ENCODE assay signal across 8 mouse cellular contexts in the genomic region with DNA sequence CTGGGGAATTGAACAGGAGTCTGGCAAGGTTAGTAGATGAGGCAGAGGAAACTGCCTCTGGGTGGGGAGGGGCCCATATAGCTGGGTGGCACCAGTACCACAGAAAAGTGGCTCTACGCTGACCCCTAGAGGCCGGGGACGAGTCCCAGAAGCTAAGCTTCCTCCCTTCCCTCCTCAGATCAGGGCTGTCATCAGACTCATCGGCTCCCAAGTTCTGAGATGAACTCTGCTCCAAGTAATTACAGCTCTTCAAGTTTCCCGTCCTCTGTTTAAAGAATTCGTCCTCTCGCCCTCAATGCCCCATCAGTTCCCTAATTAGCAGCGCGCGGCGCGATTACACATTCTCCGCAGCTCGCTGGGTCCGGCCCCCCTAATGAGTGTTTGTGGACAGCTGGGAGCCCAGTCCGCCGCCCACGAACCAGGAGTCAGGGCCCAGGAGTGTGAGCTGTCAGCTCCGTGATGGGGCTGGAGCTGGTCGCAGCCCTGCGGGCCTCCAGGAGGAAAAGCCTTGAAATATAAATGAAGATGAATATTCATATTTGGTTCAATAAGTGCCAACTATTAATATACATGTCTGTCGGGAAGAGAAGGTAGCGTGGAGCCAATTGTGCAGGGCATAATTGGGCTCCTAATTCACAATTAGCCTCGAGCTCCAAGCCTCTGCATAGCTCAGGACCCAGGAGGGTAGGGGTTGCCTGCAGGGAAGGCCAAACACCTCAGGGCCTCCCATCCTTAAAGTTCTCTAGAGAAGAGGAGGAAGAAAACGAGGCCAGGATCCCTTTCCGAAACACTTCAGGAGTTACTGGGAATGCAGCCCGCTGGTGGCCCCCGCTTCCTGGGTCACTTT.
DNase-seq lines count a peak whose midpoint lies in the region; ATAC-seq and TF ChIP-seq lines count a peak whose summit lies in the region.

No protein-coding gene starts in this region.

- 5% methylated on average over 28 of the region's 28 CpGs for WGBS in forebrain, embryonic 15.5 days
- WGBS in hindbrain, embryonic 12.5 days: 17% methylated on average over 28 of the region's 28 CpGs

- H3K4me1 ChIP-seq in ES-E14 (ENCODE audit: control insufficient read depth in 2 of 2, insufficient read depth in 2 of 2, low read length in 2 of 2, poor library complexity in 1 of 2): no peaks in the 10 kb centered on the region
- H3K4me1 ChIP-seq in forebrain, embryonic 15.5 days: peaks cover 15% of the 10 kb centered on the region
- H3K4me1 ChIP-seq in hindbrain, embryonic 12.5 days: peaks cover 12% of the 10 kb centered on the region; the same call in 1 of the 2 replicates

- no peaks in the 10 kb centered on the region for H3K9me3 ChIP-seq in ES-E14 (ENCODE audit: control insufficient read depth, insufficient read depth, low read depth, low read length)
- H3K9me3 ChIP-seq in forebrain, embryonic 15.5 days: no peaks in the 10 kb centered on the region
- no peaks in the 10 kb centered on the region for H3K9me3 ChIP-seq in hindbrain, embryonic 12.5 days (replicated peaks)

- H3K9ac ChIP-seq in ES-E14 (ENCODE audit: insufficient read depth, low read depth, low read length, poor library complexity, severe bottlenecking): no peak overlapping the region
- no peak overlapping the region for H3K9ac ChIP-seq in forebrain, embryonic 15.5 days (replicated peaks)
- no peak overlapping the region for H3K9ac ChIP-seq in hindbrain, embryonic 12.5 days

- peak; percentile 68; the same call in 1 of the 2 replicates for ATAC-seq in cerebellum, adult (ENCODE audit: insufficient number of reproducible peaks, low FRiP score, low TSS enrichment)
- ATAC-seq in forebrain, embryonic 15.5 days (replicated peaks): peak; percentile 87
- peak; percentile 75 for ATAC-seq in hindbrain, embryonic 12.5 days (ENCODE audit: low FRiP score)

- H3K36me3 ChIP-seq in ES-E14 (ENCODE audit: control insufficient read depth, insufficient read depth, low read length, poor library complexity, severe bottlenecking): no peaks in the 10 kb centered on the region
- no peaks in the 10 kb centered on the region for H3K36me3 ChIP-seq in forebrain, embryonic 15.5 days
- H3K36me3 ChIP-seq in hindbrain, embryonic 12.5 days: no peaks in the 10 kb centered on the region

- H3K27ac ChIP-seq in ES-E14 (ENCODE audit: insufficient read depth, low read depth, low read length, poor library complexity, severe bottlenecking): no peak overlapping the region
- H3K27ac ChIP-seq in forebrain, embryonic 15.5 days (replicated peaks): peak overlapping the region; percentile 23
- no peak overlapping the region for H3K27ac ChIP-seq in hindbrain, embryonic 12.5 days

- H3K4me3 ChIP-seq in ES-E14 (ENCODE audit: insufficient read depth in 1 of 2, low read depth in 1 of 2, low read length in 2 of 2, poor library complexity in 1 of 2, severe bottlenecking in 1 of 2): peak overlapping the region in 1 of 2 experiments; percentile 42; a peak in 1 of 4 replicates
- H3K4me3 ChIP-seq in forebrain, embryonic 15.5 days: no peak overlapping the region
- no peak overlapping the region for H3K4me3 ChIP-seq in hindbrain, embryonic 12.5 days

- peak; percentile 67 for DNase-seq in ES-E14 (ENCODE audit: low read depth, low spot score)
- DNase-seq in layer of hippocampus, postnatal 10 days (ENCODE audit: low spot score in 2 of 2): peak; percentile 71 to 80
- peak; percentile 63 for DNase-seq in lung, postnatal 36 days
- peak; percentile 62 to 71 for DNase-seq in right cerebral cortex, adult 2 months (ENCODE audit: low spot score in 2 of 2)
- DNase-seq in urinary bladder, adult 2 months (ENCODE audit: low spot score): peak; percentile 44

- H3K27me3 ChIP-seq in forebrain, embryonic 15.5 days: peaks cover 3% of the 10 kb centered on the region; the same call in 1 of the 2 replicates
- no peaks in the 10 kb centered on the region for H3K27me3 ChIP-seq in hindbrain, embryonic 12.5 days

- in situ Hi-C loops in ES-E14 (cut with MboI; ENCODE audit: low sequenced_read_pairs in 2 of 2, unreplicated experiment in 2 of 2): no loop called here

- H3K4me2 ChIP-seq in forebrain, embryonic 15.5 days (replicated peaks): peak overlapping the region; percentile 34
- peak overlapping the region; percentile 41 for H3K4me2 ChIP-seq in hindbrain, embryonic 12.5 days (replicated peaks)

TF ChIP-seq in ES-E14, 5 proteins besides CTCF, POLR2A, EP300 and RAD21:
- peak; percentile 24; the same call in 1 of the 2 replicates for TF ChIP-seq ZC3H11A (IDR thresholded peaks at IDR 0.05; ENCODE audit: borderline replicate concordance, low read depth, low read length)
- TF ChIP-seq HCFC1 (IDR thresholded peaks at IDR 0.05; ENCODE audit: borderline replicate concordance, insufficient read depth, low read length): no peak
- TF ChIP-seq CHD2 (IDR thresholded peaks at IDR 0.05; ENCODE audit: low read depth, low read length): no peak
